Mouse (Mus musculus): ENCODE results near the gene Atp12a. TPM values are rescaled to one million over a fixed set of nuclear protein-coding genes. Genes with fewer than 3 reads are reported as not detected.

Gene Atp12a
- total RNA-seq, 4 experiments from 2014 or later = not detected

DNA sequence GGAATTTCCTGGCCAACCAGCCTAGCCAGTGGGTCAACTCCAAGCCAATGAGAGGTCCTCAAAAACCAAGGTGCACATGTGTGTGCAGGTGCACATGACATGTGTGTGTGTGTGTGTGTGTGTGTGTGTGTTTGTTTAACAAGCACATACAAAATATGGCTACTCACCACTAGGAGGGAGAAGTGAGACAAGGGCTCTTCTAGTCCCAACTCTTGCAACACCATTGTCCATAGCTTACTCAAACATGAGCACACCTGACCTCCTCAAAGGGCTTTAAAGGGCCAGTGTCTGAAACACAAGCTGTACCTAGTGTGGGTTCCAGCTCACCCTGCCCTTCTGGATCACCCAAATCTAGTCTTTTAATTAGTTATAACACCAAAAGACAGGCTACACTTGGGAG lies 12.9 kb downstream of the Atp12a start:
- DNase-seq (ENCODE audit: low spot score in 2 of 2) = no peak

DNA sequence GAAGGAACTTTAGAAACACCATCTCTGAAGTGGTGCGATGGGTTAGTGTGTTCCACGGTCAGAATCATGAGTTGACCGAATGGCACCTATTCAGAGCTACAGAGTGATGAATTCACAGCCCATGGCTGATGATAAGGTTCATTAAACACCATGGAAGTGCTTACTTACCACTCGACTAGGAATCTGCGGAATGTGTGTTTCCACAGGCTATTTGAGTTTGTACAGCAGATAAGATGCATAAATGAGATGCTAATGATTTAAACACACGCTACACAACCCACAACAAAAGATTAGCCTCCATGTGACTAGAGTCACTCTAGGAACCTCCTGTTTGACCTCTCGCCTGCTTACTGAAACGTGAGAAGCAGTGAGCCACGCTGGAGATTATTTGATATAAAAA lies 14.5 kb downstream of the Atp12a start:
- DNase-seq (ENCODE audit: low spot score in 2 of 2) = no peak

DNA sequence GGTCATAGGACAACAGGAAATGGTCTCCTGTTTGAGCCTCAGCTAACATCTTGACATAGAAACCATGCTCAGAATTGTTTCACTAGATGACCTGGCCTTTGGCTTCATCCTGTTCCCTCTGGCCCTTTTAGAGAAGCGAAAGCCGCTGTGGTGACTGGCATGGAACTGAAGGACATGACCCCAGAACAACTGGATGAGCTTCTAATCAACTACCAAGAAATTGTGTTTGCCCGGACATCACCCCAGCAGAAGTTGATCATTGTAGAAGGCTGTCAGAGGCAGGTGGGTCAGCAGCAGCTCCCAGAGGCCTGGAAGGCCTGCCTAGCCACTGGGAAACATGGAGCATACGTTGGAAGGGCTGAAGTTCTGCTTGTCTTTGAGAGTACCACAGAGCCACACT lies 17.5 kb downstream of the Atp12a start:
- no peak for DNase-seq (ENCODE audit: low spot score in 2 of 2)

DNA sequence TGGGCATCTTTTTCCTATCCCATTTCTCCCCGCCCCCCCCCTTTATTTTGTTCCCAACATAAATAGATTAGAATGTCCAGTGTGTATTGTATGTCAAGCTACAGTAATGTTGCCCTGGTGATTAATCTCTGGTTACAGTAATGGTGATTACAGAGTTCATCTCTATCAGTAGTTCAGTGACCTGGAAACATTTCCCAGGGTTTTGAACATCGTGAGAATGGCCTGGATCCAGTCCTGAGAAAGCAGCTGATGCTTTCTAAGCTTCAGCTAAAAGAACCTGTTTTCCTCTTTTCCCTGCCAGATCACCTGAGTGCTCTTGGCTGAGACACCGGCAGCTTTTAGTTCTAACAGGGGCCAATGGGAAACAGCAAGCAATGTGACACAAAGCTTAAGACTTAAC lies 25.4 kb downstream of the Atp12a start:
- DNase-seq (ENCODE audit: low spot score in 2 of 2) = no peak

DNA sequence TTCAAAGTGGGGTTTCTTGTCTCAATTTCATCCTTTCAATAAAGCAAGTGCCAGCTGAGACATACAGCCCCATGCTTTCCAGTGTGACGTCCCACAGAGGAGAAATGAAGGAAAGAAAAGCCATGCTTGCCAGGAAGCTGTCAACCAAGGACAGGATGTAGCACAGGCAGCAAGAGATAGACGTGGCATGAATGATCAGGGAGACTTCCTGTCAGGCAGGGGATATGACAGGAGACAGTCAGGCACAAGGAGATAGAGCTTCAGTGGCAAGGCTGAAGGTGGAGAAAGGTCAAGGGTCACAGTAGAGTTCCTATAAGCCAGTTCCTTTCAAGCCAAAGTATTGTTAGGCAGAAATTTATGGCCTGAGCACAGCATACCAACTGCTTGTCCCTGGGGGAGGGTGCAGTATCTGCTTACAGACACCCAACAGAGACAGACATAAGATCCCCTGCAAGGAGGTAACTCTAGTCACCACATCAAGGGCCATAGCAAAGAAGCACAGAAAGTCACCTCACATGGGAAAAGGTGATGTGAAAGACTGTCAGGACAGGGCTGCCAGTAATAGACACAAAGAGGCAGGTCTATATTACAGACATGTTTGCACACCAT lies 28.9 kb downstream of the Atp12a start:
- DNase-seq (ENCODE audit: low spot score in 2 of 2) = no peak

DNA sequence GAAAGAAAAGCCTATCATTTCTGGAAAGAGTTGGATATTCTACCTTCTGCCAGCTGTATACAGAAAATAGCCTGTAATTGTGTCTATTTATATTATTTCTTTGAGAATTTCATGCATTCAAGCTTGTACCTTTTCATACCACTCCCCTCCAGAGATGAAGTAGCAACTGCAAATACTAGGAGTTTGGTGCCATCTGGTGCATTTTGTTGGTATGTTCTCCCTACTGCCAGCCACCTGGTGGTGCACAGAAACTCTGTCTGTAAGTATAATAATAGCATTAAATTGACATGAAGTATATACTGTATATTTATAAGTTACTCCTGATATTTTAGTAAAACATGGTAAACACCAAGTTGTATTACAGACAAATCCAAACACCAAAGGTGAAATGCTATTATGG lies 33.1 kb downstream of the Atp12a start:
- no peak for DNase-seq (ENCODE audit: low spot score in 2 of 2)

DNA sequence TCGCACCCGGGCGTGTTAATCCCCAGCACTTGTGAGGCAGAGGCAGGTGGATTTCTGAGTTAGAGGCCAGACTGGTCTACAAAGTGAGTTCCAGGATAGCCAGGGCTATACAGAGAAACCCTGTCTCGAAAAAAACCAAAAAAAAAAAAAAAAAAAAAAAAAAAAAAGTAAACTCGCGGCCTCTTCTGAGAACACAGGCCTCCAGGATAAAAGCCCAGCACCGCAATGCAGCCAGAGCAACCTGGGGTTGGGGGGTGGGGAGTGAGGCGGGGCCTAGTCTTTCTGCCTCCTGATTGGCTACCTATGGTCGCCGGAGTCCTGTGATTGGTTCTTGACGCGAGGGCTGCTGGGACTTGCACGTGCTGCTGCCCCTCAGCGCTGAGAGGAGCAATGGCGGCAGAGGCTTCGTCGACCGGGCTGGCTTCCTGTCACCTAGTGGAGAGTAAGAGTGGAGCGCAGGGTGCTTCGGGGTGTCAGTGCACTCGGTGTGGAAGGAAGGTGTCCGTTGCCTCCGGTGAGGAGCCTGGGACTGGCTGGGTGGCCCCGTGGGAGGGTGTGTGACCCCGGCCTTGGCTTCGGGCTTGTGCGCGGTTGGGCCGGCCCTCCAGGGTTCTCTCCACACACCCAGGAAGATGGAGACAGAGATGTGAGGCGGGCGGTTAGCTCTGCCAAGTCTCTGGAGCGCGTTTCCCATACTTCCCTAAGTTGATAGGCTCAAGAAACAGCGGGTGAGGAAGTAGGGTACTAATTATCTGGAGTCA lies 37.6 kb downstream of the Atp12a start, which contains the start of gene Rnf17:
TSS of gene Rnf17 (plus strand) at position 271 of the 761 bp plus-strand sequence.
- DNase-seq (ENCODE audit: low spot score in 2 of 2) = no peak

DNA sequence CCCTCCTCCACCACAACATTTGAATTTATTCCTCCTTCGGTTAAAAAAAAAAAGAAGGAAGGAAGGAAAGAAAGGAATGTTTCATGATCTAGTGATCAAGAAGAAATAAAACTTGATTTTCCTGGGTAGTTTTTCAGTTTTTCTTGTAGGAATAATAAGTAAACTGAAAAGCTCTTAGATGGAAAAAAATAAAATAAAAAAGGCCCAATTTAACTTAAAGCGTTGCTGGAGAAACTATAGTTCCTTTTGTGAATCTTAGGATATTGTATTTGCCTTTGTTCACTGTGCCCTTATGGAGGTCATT lies 38.2 kb downstream of the Atp12a start:
- DNase-seq (ENCODE audit: low spot score in 2 of 2) = no peak

Other genes with a start within 250 kb of the Atp12a start
- not detected for gene Gzme, start 244.4 kb upstream of the Atp12a start, total RNA-seq (2022)
- gene Gzmd, start 232.5 kb upstream of the Atp12a start, total RNA-seq (2022) = not detected
- not detected for gene Gzmg, start 205.5 kb upstream of the Atp12a start, total RNA-seq (2022)
- not detected for gene Gzmn, start 190.5 kb upstream of the Atp12a start, total RNA-seq (2022)
- gene Gzmf, start 153.7 kb upstream of the Atp12a start, total RNA-seq (2022) = not detected
- gene Gzmc, start 130.4 kb upstream of the Atp12a start, total RNA-seq (2022) = not detected
- gene Gzmb, start 102.8 kb upstream of the Atp12a start, total RNA-seq (2022) = not detected
- gene Rnf17, start 37.5 kb downstream of the Atp12a start, total RNA-seq (2022) = under 1 TPM in 3 of 4 experiments, not detected in 1; 0.09 to 0.32 (median 0.29) TPM
- 1 to 10 TPM; 1.3 to 2.9 (median 2.0) TPM for gene Cenpj, start 210.4 kb downstream of the Atp12a start, total RNA-seq (2022)
- gene Parp4, start 210.6 kb downstream of the Atp12a start, total RNA-seq (2022) = 10 to 100 TPM; 16.3 to 20.7 (median 20.6) TPM